Mouse (Mus musculus) G1E (cell line): ENCODE results near the gene Ssh2.

Experiments used
- CTCF ChIP-seq: IDR thresholded peaks from 2 replicates; pipeline ENCODE4 v1.5.1; 2012; ENCODE audit warnings: low read depth, low read length, inconsistent platforms, mixed read lengths
- GATA1 ChIP-seq: IDR thresholded peaks from 2 replicates; pipeline ENCODE4 v1.6.1; 2012; ENCODE audit warnings: borderline replicate concordance, low read length, inconsistent platforms, mixed read lengths
- GATA2 ChIP-seq: IDR thresholded peaks from 2 replicates; pipeline ENCODE4 v1.6.1; 2012; ENCODE audit warnings: low read depth, low read length, inconsistent platforms, borderline replicate concordance
- POLR2AphosphoS5 ChIP-seq: IDR thresholded peaks from 2 replicates; pipeline ENCODE4 v1.6.1; 2012; ENCODE audit warnings: low read depth, low read length, inconsistent platforms; ENCODE audit not compliant: insufficient replicate concordance
- TAL1 ChIP-seq: conservative IDR thresholded peaks from 2 replicates; pipeline ENCODE4 v1.6.1; 2012; ENCODE audit warnings: low read depth, low read length, inconsistent platforms, mixed read lengths

- TF ChIP-seq GATA1 (no peak), CTCF (no peak), POLR2AphosphoS5 (no peak), TAL1 (no peak), GATA2 (no peak)
Measured at GRCm38 (mm10) chr11:77369188-77369840, 153.2 kb downstream of the Ssh2 start.
